Mouse (Mus musculus) erythroblast, embryonic 14.5 days (primary cell): ENCODE results near the gene Dcaf1. TPM values are rescaled to one million over a fixed set of nuclear protein-coding genes. Genes with fewer than 3 reads are reported as not detected.

Experiments used
- H3K27me3 ChIP-seq: 2 replicates; pipeline ENCODE4 v1.6.1; 2012; ENCODE audit warnings: inconsistent platforms; ENCODE audit not compliant: control insufficient read depth
- H3K36me3 ChIP-seq: 2 replicates; pipeline ENCODE4 v1.6.1; 2012; ENCODE audit warnings: mild to moderate bottlenecking, inconsistent platforms; ENCODE audit not compliant: control insufficient read depth
- H3K4me1 ChIP-seq: 2 replicates; pipeline ENCODE4 v1.6.1; 2012; ENCODE audit warnings: inconsistent platforms; ENCODE audit not compliant: control insufficient read depth
- H3K4me3 ChIP-seq: replicated peaks from 2 replicates; pipeline ENCODE3; 2012; ENCODE audit warnings: moderate library complexity, mild to moderate bottlenecking, inconsistent platforms
- H3K9me3 ChIP-seq: 2 replicates; pipeline ENCODE4 v1.6.1; 2012; ENCODE audit warnings: low read length, inconsistent platforms, mixed read lengths; ENCODE audit not compliant: control insufficient read depth
- GATA1 ChIP-seq: IDR thresholded peaks from 2 replicates; pipeline ENCODE4 v1.6.1; 2012; ENCODE audit warnings: low read length, inconsistent platforms, mixed read lengths
- TAL1 ChIP-seq: IDR thresholded peaks from 3 replicates; pipeline ENCODE4 v1.6.1; 2012; ENCODE audit warnings: low read length, inconsistent platforms, mixed read lengths
- polyA plus RNA-seq: library from polyadenylated mRNA; stranded (reverse); fragments of >175 nt; gene quantifications from 2 replicates; pipeline ENCODE4 v1.2.3, GENCODE M21; 2012

The Dcaf1 gene
- polyA plus RNA-seq, 1 experiment = 1.3 TPM

DNA sequence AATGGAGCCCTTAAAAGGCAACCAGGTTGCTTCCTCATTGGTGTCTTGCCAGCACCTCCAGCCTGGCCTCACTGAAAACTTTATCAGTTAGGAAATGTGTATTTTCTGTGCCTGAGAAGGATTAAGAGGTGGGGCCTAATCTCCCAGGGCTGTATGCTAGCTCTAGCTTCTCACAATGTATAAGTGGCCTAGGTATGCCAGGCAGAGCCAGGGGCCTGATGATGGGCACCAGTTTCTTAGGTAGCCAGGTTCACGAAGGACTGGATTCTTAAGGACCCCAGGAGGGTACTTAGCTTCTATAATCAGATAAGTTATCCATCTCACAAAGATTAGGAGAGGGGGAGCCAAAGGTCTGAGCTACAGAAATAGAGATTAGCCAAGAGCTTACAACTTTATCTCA lies 90.0 kb downstream of the Dcaf1 start:
- Histone ChIP-seq H3K4me3 (no peak overlapping the region), H3K27me3 (no peaks in the 10 kb centered on the region)
- TF ChIP-seq GATA1 = no peak
- no peak for TF ChIP-seq TAL1

DNA sequence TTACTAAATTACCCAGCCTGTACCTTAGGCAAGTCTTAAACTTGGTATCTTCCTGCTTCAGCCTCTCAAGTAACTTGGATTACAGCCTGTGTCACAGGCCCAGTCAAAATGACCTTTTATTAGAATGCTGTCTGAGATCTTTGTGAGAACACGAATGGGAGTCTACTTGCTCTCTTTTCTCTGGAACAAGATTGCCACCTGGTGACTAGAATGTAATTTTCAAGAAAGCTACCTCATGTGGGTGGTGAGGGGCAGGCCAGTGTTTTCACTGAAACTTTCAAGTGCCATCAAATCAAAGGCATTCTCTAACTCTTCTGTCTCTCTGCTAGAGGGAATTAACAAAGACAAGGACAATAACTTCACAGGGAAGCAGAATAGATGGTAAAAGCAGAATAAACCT lies 92.1 kb downstream of the Dcaf1 start:
- H3K27me3 ChIP-seq = no peaks in the 10 kb centered on the region
- no peak for TF ChIP-seq GATA1
- no peak for TF ChIP-seq TAL1
- no peaks in the 10 kb centered on the region for H3K36me3 ChIP-seq
- no peaks in the 10 kb centered on the region for H3K9me3 ChIP-seq
- H3K4me1 ChIP-seq = no peaks in the 10 kb centered on the region
- no peak overlapping the region for H3K4me3 ChIP-seq

More for the DNA sequence above, 90.0 kb downstream of the Dcaf1 start:
- no peaks in the 10 kb centered on the region for H3K9me3 ChIP-seq
- no peaks in the 10 kb centered on the region for H3K4me1 ChIP-seq
- no peaks in the 10 kb centered on the region for H3K36me3 ChIP-seq

DNA sequence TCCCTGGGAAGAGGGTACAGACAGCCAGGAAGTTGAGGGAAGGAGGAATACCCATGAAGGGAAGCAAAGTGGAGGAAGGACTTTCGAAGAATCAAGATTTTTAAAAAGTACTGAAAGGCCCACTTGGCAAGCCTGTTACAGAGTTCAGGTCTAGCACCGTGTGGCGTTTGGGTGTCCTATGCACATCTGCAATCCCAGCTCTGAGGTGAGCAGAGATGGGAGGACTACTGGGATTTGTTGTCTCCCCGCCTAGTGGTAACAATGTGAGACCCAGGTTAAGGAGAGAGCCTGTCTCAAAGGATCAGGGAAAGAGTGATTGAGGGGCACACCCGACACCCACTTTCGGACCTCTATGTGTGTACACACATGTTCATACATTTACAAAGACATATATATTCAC lies 93.2 kb downstream of the Dcaf1 start:
- no peaks in the 10 kb centered on the region for H3K36me3 ChIP-seq
- TF ChIP-seq TAL1 (no peak), GATA1 (no peak)
- no peaks in the 10 kb centered on the region for H3K4me1 ChIP-seq
- H3K4me3 ChIP-seq = no peak overlapping the region
- H3K27me3 ChIP-seq = no peaks in the 10 kb centered on the region
- H3K9me3 ChIP-seq = no peaks in the 10 kb centered on the region

Other genes with a start within 250 kb of the Dcaf1 start
- not detected in 2 replicates for gene Iqcf6, start 195.3 kb upstream of the Dcaf1 start, polyA plus RNA-seq
- gene Grm2, start 165.8 kb upstream of the Dcaf1 start, polyA plus RNA-seq = not detected in 2 replicates
- gene Tex264, start 135.9 kb upstream of the Dcaf1 start, polyA plus RNA-seq = 0.63 and 0.69 TPM in 2 replicates
- 0.18 and 0.24 TPM in 2 replicates for gene Rad54l2, start 32.7 kb upstream of the Dcaf1 start, polyA plus RNA-seq
- 1.4 and 1.9 TPM in 2 replicates for gene Rbm15b, start 65.6 kb downstream of the Dcaf1 start, polyA plus RNA-seq
- gene Manf, start 70.1 kb downstream of the Dcaf1 start, polyA plus RNA-seq = 7.1 and 10.6 TPM in 2 replicates